Mouse (Mus musculus) kidney, postnatal 14 days (tissue): ENCODE results near the gene Bhlhe41.

Source experiments
- DNase-seq: peaks from one replicate; pipeline ENCODE4 v3.0.0; 2022; ENCODE audit warnings: mixed read lengths

The Bhlhe41 gene

DNA sequence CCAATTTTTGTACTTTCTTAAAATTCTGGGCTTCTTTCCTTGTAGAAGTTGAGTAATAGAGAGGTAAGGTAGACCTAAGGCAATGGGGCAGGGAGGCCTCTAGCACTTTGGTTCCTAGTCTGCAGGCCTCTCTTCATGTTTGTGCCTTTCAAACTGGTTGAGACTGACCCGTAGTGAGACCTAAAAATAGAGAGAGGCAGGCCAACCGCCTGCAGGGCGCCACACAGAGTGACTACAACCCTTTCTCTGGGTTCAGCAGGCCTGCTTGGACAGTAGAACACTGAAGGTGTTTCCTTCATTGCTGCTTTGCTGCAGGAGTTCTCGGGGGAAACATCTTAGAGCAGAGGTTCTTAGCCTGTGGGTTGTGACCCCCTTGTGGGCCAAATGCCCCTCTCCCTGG lies 5.6 kb upstream of the Bhlhe41 start:
- DNase-seq: peak; percentile 5

DNA sequence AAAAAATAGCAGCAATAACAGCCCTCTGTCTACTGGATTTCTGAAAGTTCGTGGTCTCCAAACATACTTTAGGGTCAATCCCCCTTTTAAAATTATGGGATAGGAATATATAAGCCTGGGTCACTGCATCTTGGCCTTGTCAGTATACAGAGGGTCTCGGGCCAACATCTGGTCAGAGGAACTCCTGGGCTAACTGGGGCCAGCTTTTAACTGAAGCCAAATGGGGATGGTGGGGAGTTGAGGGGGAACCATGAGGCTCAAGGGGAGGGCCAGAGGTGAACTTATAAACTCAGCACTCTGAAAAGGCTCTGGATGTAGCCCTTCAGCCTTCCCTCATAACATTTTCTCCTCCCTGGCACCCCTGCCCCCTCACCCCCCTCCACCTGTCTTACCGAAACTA lies 1.8 kb upstream of the Bhlhe41 start:
- no peak for DNase-seq

- peak; percentile 91 for DNase-seq
These were observed 811 bp upstream of the Bhlhe41 start for GRCm38 (mm10) chr6:145865886-145866851.

GRCm38 (mm10) chr6:145864171-145864570 lies 1.2 kb downstream of the Bhlhe41 start:
- DNase-seq: no peak

GRCm38 (mm10) chr6:145863065-145863971 lies 2.0 kb downstream of the Bhlhe41 start:
- DNase-seq: peak; percentile 51

DNA sequence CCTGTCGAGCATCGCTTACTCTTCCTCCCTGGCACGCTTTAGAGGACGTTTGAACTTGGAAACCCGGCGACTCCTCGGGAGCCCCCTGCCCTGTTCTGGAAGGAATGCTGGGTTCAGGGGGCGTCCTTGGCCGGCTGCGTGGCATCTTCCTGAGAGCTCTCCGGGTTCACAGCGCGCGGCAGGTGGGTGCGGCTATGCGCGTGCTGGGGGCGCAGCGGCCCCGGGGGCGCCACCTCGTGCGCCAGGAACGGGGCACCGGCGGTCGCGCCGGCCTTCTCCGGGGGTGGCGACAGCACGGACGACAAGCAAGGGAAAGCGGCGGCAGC lies 2.7 kb downstream of the Bhlhe41 start:
- DNase-seq: no peak

- no peak for DNase-seq
These were observed 3.0 kb downstream of the Bhlhe41 start for GRCm38 (mm10) chr6:145862321-145862720.

DNA sequence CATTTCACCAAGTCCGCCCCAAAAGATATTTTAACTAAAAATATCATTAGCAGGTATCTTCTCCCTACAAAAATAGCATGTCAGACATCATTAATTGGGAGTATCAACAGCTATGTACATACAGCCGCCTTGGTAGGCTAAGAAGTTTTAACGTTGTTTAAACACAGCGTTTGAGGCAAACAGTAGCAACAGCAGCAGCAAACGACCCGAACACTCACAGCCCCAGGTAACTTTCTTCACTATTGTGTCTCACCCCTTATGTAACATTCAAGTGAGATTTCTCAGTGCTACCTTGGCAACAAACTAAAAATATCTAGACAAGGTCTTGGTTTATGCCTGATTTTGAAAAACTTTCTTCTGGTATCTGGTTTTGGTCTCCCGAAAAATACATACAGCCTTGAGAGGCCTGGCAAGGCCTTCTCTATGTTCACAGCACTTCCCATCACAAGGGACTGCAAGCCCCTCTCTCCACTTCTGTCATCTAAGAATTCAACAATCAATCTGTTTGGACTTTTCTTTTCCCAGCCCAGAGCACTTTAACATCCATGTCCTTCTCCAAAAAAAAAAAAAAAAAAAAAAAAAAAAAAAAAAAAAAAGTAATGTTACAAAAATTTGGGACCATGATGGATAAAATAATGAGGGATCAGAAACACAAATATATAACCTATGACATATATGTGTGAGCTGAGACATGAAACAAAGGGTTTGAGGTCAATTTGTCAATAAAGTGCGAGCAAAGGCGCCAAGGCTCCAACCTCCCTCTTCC lies 3.7 kb downstream of the Bhlhe41 start:
- DNase-seq: no peak

DNA sequence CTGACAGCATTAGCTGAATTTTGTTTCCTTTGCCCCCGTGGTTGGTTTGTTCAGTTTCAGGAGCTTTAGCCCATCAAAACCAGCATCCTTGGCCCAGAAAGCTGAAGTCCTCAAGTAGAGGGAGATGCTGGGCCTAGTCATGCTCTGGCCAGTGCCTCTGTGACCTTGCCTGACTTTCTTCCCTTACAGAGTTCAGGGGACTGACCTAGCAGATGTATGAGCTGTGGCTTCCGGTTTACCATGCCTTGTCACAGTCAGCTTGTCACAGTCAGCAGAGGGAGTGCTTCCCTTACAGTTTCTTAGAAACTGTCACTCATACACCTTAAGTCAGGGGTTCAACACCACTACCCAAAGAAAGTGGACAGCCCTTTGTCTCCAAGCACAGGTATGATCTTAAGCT lies 5.0 kb downstream of the Bhlhe41 start:
- no peak for DNase-seq

GRCm38 (mm10) chr6:145858414-145858813 lies 6.9 kb downstream of the Bhlhe41 start:
- DNase-seq: no peak

DNA sequence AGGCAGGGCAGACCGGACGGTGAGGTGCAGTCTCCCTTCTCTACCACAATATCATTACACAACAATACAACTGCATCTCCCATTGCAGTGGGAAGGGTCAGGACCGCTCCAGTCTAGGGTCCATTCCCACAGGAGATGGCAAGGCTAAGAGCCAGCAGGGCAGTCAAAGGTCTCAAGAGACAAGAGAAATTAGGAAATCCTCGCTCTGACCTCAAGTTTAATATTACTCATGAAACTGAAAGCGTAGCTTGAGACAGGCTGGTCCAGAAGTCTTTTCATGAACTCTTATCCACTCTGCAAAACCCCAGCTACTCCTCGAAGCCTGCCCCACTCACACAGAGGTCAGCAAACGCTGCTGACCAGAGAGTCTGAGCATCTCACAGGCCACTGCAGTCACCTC lies 7.9 kb downstream of the Bhlhe41 start:
- DNase-seq: no peak

DNA sequence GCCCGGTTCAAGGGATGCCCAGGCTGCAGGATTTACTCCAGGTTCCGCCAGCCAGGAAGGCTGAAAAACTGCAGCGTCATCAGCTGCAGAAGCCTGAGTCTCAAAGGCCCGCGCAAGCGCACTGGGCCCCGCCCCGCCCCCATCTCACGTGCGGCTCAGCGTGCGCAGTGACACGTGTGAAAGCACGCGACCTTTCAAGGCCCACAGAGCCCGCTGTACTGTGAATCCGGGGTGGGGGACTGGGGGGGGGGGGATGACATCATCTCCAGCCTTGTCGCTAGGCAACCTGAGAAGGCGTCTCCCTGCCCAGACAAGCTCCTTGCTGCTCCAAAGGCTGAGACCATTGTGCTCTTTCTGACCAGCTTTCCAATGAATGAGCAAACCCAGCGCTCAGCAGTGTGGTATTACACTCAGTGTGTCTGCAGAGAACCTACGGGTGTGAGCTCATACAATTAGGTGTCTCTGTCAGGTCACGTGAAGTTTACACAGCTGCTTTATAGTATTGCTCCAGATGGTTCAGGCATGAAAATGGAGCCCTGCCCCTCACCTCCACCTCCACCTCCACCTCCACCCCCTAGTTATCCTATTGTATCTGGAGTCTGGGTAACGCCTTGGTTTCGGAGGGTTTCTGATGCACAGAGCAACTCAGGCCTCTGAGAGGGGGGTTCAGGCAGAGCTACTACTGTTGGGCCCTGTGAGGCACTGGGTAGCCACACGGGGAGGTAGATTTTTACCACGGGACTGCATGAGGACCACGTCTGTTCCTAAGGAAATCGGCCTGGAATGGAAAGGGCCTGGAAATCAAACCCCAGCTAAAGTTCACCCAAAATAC lies 9.4 kb downstream of the Bhlhe41 start:
- peak; percentile 95 for DNase-seq

- no peak for DNase-seq
These were observed 10.6 kb downstream of the Bhlhe41 start for GRCm38 (mm10) chr6:145854756-145855155.

DNA sequence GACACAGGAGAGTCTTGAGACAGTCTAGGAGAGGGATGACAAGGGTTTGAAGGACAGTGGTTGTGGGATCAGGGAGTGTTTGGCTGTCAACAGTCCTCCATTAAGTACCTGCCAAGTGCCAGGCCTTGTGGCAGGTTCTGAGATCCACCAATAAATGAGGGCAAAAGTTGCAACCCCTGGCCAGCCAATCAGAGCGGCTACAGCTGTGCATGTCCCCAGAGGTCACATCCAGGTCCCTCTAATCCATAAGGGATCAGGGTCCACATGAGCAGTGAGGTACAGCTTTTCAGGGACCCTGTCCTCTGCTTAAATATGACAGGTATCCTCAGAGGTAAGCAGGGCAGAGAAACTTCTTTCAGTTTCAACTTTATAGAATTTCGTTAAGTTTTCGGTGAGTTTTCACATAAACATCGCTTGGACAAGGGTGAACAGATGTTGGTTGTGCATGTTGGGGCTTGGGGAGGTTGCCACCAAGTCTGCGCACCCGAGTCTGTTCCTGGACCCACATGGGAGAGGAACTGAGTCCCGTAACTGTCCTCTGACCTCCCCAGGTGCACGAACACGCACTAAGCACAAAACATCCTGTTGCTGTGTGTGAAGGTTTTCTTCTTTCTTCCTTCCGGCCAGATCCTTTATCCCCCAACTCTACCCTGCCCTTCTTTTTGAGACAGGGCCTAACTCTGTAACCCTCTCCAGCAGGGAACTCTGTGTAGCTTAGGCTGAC lies 11.8 kb downstream of the Bhlhe41 start:
- no peak for DNase-seq

DNA sequence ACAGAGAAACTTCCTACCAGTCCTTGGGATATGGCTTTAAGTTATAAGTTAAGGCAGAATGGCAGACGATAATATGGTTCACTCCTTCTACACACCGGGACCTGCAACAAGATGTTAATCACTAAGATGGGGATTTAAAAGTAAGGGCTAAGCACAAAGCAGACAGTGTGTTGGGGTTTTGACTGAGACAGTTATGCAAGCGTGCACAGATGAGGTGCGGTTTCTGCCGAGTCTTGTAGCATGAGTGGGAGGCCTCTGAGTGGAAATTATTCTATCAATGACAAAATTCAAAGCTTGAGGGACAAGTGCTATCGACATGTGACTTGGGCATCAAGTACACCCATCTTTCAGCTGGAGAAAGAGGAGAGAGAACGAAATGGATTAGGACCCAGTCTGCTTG lies 12.7 kb downstream of the Bhlhe41 start:
- no peak for DNase-seq

GRCm38 (mm10) chr6:145851956-145852355 lies 13.4 kb downstream of the Bhlhe41 start:
- no peak for DNase-seq

DNA sequence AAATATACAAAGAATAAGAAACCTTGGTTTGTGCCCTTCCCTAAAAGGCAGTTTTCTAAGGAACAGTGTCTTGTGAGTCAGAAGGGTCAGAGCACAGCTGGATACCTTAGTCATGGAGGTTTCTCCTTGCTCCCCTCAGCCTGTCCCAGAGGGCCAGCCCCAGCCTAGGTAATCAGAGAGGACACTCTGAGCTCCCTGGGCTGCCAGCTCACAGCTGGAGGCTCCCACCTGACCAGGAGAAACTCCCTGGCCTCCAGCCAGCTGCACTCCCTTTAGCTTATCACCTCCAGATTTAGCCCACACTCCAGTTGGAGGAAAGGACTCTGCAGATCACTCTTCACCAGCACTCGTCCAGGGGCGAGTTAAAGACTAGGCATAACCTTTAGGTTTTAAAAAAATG lies 14.6 kb downstream of the Bhlhe41 start:
- DNase-seq: peak; percentile 13

DNA sequence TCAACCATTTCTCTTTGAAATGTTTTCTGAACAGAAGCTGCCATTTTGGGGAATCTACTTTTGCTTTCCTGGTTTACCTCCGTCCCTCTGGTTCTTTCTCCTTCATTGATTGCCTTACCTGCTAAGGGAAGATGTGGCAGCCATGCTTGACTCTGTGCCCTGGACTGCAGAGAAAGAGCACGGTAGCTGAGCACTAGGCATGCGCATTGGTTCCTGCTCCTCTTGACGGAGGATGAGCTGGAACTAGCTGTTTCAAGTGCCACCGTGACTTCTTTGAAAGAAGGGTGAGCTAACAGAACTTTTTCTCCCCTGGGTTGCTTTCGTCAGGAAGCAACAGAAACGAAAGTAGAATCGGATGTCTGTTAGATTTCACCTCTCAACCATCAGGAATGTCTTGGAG lies 17.7 kb downstream of the Bhlhe41 start:
- no peak for DNase-seq

DNA sequence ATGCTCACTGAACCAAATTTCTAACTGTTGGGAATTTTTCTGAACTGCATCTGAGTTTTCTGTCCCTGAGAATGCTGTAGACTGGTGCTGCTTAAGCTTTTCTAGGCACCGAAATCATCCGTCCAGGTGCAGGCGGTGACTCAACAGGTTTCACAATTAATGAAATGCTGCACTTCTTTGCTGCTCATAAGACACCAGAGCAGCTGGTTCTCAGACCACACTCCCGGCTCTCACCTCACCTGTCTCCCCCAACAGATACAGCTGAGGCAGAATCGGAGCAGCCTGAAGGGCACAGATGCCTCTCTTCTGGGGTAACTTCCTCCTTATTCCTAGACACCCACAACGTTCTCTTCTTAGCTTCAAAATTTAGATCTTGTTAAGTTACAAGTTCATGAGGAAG lies 18.4 kb downstream of the Bhlhe41 start:
- DNase-seq: no peak

DNA sequence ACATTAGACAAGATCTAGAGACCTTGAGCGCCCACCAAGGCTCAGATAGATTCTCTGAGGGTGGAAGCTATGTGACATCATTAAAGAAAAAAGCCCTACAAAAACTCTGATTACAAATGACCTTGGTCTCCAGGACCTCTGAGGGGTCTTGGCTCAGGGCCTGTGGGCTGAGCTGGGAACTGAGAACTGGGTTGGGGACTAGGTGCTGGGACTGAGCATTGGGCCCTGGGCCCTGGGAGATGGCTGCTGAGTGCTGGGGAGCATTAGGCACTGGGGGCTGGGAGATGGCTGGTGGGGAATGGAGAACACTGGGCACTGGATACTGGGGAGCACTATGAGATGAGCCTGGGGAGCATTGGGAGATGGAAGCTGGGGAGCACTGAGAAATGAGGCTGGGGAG lies 19.3 kb downstream of the Bhlhe41 start:
- no peak for DNase-seq

DNA sequence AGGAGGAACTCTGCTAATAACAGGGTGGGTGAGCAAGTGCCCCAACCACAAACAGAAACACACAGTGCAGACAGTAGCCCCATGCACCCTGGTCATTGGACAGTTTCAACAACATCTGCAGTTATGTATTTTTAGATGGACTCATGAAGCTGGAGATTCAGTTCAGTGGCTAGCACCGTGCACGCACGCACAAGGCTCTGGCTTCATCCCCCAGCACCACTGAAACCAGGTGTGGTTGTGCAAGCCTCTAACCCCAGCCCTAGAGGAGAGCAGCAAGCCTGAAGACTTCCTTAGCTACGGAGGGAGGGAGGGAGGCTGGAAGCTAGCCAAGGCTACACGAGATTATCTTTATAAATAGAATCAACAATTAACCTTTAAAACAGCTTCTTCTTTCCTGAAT lies 19.7 kb downstream of the Bhlhe41 start:
- DNase-seq: no peak
